Mouse (Mus musculus): ENCODE measurements around the gene Fam234b.

- TF ChIP-seq HCFC1 (IDR thresholded peaks at IDR 0.05; ENCODE audit: borderline replicate concordance, insufficient read depth, low read length) (no peak), ZC3H11A (IDR thresholded peaks at IDR 0.05; ENCODE audit: borderline replicate concordance, low read depth, low read length) (no peak), CHD2 (IDR thresholded peaks at IDR 0.05; ENCODE audit: low read depth, low read length) (no peak), ZNF384 (IDR thresholded peaks at IDR 0.05; ENCODE audit: low read depth, low read length) (no peak), MAFK (IDR thresholded peaks at IDR 0.05; ENCODE audit: insufficient read depth, low read depth, low read length) (no peak)
Measured at GRCm38 (mm10) chr6:135175014-135175413, 22.8 kb upstream of the Fam234b start.
